Mouse (Mus musculus): ENCODE measurements at regions not wholly inside any gene's neighbourhood (a gene's known extent, or its start where the extent isn't known, plus 50 kb on each side); places are given as distances from the start of the nearest gene placed in this dataset.
"Not testable (repeated sequence)": the region's sequence is repeated elsewhere in the genome, so short reads cannot be mapped to it uniquely, and the experiment has no call there.

GRCm38 (mm10) chr15:53984006-53984405, 99.3 kb downstream of the Gm7489 start:
- not testable (repeated sequence) for H3K36me3 ChIP-seq (ENCODE audit: control insufficient read depth, insufficient read depth, low read length); H3K4me2 ChIP-seq (ENCODE audit: low read depth, severe bottlenecking); H3K27me3 ChIP-seq (ENCODE audit: control insufficient read depth, insufficient read depth, low read length); ATAC-seq (ENCODE audit: insufficient number of reproducible peaks, low FRiP score, low TSS enrichment, low read depth); H3K4me1 ChIP-seq (ENCODE audit: control insufficient read depth, insufficient read depth, low read length); DNase-seq (ENCODE audit: low spot score); H3K9me3 ChIP-seq (ENCODE audit: control insufficient read depth, low read length); H3K9ac ChIP-seq (ENCODE audit: low read length); H3K4me3 ChIP-seq (ENCODE audit: low read depth, low read length); H3K27ac ChIP-seq (replicated peaks; ENCODE audit: low read depth, low read length)
- 89% methylated on average over 15 of the region's 15 CpGs for WGBS

- 82% methylated on average over 2 of the region's 2 CpGs for WGBS
- H3K4me1 ChIP-seq (ENCODE audit: control insufficient read depth, insufficient read depth, low read length), result no peaks in the 10 kb centered on the region
- H3K27ac ChIP-seq (replicated peaks; ENCODE audit: low read depth, low read length), result no peak overlapping the region
- DNase-seq (ENCODE audit: low spot score) (no peak), ATAC-seq (ENCODE audit: insufficient number of reproducible peaks, low FRiP score, low TSS enrichment, low read depth) (no peak)
- no peak overlapping the region for H3K4me3 ChIP-seq (ENCODE audit: low read depth, low read length)
- no peaks in the 10 kb centered on the region for H3K36me3 ChIP-seq (ENCODE audit: control insufficient read depth, insufficient read depth, low read length)
- no peaks in the 10 kb centered on the region for H3K9me3 ChIP-seq (ENCODE audit: control insufficient read depth, low read length)
- H3K9ac ChIP-seq (ENCODE audit: low read length), result no peak overlapping the region
- H3K27me3 ChIP-seq (ENCODE audit: control insufficient read depth, insufficient read depth, low read length), result no peaks in the 10 kb centered on the region
- H3K4me2 ChIP-seq (ENCODE audit: low read depth, severe bottlenecking), result no peak overlapping the region
These were observed 105.2 kb downstream of the Gm7489 start for GRCm38 (mm10) chr15:53989888-53990287.

- no peak overlapping the region for H3K27ac ChIP-seq (replicated peaks; ENCODE audit: low read depth, low read length)
- no peaks in the 10 kb centered on the region for H3K27me3 ChIP-seq (ENCODE audit: control insufficient read depth, insufficient read depth, low read length)
- H3K9ac ChIP-seq (ENCODE audit: low read length), result no peak overlapping the region
- ATAC-seq (ENCODE audit: insufficient number of reproducible peaks, low FRiP score, low TSS enrichment, low read depth) (no peak; the same call in 1 of the 2 replicates), DNase-seq (ENCODE audit: low spot score) (no peak)
- H3K4me2 ChIP-seq (ENCODE audit: low read depth, severe bottlenecking), result no peak overlapping the region
- WGBS, result 51% methylated on average over 2 of the region's 2 CpGs
- H3K4me3 ChIP-seq (ENCODE audit: low read depth, low read length), result no peak overlapping the region
- no peaks in the 10 kb centered on the region for H3K9me3 ChIP-seq (ENCODE audit: control insufficient read depth, low read length)
- no peaks in the 10 kb centered on the region for H3K4me1 ChIP-seq (ENCODE audit: control insufficient read depth, insufficient read depth, low read length)
- no peaks in the 10 kb centered on the region for H3K36me3 ChIP-seq (ENCODE audit: control insufficient read depth, insufficient read depth, low read length)
These were observed 110.6 kb downstream of the Gm7489 start for GRCm38 (mm10) chr15:53995199-53995868.

GRCm38 (mm10) chr15:53998600-53999290, 114.0 kb downstream of the Gm7489 start:
- Histone ChIP-seq H3K4me2 (ENCODE audit: low read depth, severe bottlenecking) (no peak overlapping the region), H3K27me3 (ENCODE audit: control insufficient read depth, insufficient read depth, low read length) (no peaks in the 10 kb centered on the region), H3K4me3 (ENCODE audit: low read depth, low read length) (no peak overlapping the region), H3K9me3 (ENCODE audit: control insufficient read depth, low read length) (no peaks in the 10 kb centered on the region), H3K36me3 (ENCODE audit: control insufficient read depth, insufficient read depth, low read length) (no peaks in the 10 kb centered on the region), H3K4me1 (ENCODE audit: control insufficient read depth, insufficient read depth, low read length) (no peaks in the 10 kb centered on the region), H3K27ac (replicated peaks; ENCODE audit: low read depth, low read length) (no peak overlapping the region), H3K9ac (ENCODE audit: low read length) (no peak overlapping the region)
- WGBS, result 92% methylated on average over 6 of the region's 6 CpGs
- no peak for DNase-seq (ENCODE audit: low spot score)
- ATAC-seq (ENCODE audit: insufficient number of reproducible peaks, low FRiP score, low TSS enrichment, low read depth), result no peak

GRCm38 (mm10) chr15:54033756-54034155, 149.1 kb downstream of the Gm7489 start:
- H3K27me3 ChIP-seq (ENCODE audit: control insufficient read depth, insufficient read depth, low read length), result no peaks in the 10 kb centered on the region
- H3K4me3 ChIP-seq (ENCODE audit: low read depth, low read length), result no peak overlapping the region
- no peaks in the 10 kb centered on the region for H3K4me1 ChIP-seq (ENCODE audit: control insufficient read depth, insufficient read depth, low read length)
- ATAC-seq (ENCODE audit: insufficient number of reproducible peaks, low FRiP score, low TSS enrichment, low read depth) (no peak), DNase-seq (ENCODE audit: low spot score) (no peak)
- 91% methylated on average over 5 of the region's 5 CpGs for WGBS
- H3K9me3 ChIP-seq (ENCODE audit: control insufficient read depth, low read length), result no peaks in the 10 kb centered on the region
- no peak overlapping the region for H3K27ac ChIP-seq (replicated peaks; ENCODE audit: low read depth, low read length)
- H3K9ac ChIP-seq (ENCODE audit: low read length), result no peak overlapping the region
- no peak overlapping the region for H3K4me2 ChIP-seq (ENCODE audit: low read depth, severe bottlenecking)
- H3K36me3 ChIP-seq (ENCODE audit: control insufficient read depth, insufficient read depth, low read length), result no peaks in the 10 kb centered on the region

- no peak overlapping the region for H3K4me3 ChIP-seq (ENCODE audit: low read depth, low read length)
- no peaks in the 10 kb centered on the region for H3K4me1 ChIP-seq (ENCODE audit: control insufficient read depth, insufficient read depth, low read length)
- DNase-seq (ENCODE audit: low spot score) (no peak), ATAC-seq (ENCODE audit: insufficient number of reproducible peaks, low FRiP score, low TSS enrichment, low read depth) (no peak)
- no peak overlapping the region for H3K9ac ChIP-seq (ENCODE audit: low read length)
- no peaks in the 10 kb centered on the region for H3K27me3 ChIP-seq (ENCODE audit: control insufficient read depth, insufficient read depth, low read length)
- 95% methylated on average over 2 of the region's 2 CpGs for WGBS
- no peaks in the 10 kb centered on the region for H3K36me3 ChIP-seq (ENCODE audit: control insufficient read depth, insufficient read depth, low read length)
- no peaks in the 10 kb centered on the region for H3K9me3 ChIP-seq (ENCODE audit: control insufficient read depth, low read length)
- H3K4me2 ChIP-seq (ENCODE audit: low read depth, severe bottlenecking), result no peak overlapping the region
- H3K27ac ChIP-seq (replicated peaks; ENCODE audit: low read depth, low read length), result no peak overlapping the region
These were observed 166.0 kb downstream of the Gm7489 start for GRCm38 (mm10) chr15:54050711-54051110.

GRCm38 (mm10) chr15:54070005-54070634, 185.4 kb downstream of the Gm7489 start:
- H3K4me2 ChIP-seq (ENCODE audit: low read depth, severe bottlenecking), result no peak overlapping the region
- no peak overlapping the region for H3K4me3 ChIP-seq (ENCODE audit: low read depth, low read length)
- H3K27ac ChIP-seq (replicated peaks; ENCODE audit: low read depth, low read length), result no peak overlapping the region
- ATAC-seq (ENCODE audit: insufficient number of reproducible peaks, low FRiP score, low TSS enrichment, low read depth), result peak; percentile 70; the same call in 1 of the 2 replicates
- no peak overlapping the region for H3K9ac ChIP-seq (ENCODE audit: low read length)
- WGBS, result 45% methylated on average over 9 of the region's 9 CpGs
- peak; percentile 85 for DNase-seq (ENCODE audit: low spot score)
- no peaks in the 10 kb centered on the region for H3K27me3 ChIP-seq (ENCODE audit: control insufficient read depth, insufficient read depth, low read length)
- H3K4me1 ChIP-seq (ENCODE audit: control insufficient read depth, insufficient read depth, low read length), result no peaks in the 10 kb centered on the region
- H3K36me3 ChIP-seq (ENCODE audit: control insufficient read depth, insufficient read depth, low read length), result no peaks in the 10 kb centered on the region
- no peaks in the 10 kb centered on the region for H3K9me3 ChIP-seq (ENCODE audit: control insufficient read depth, low read length)

GRCm38 (mm10) chr15:54071732-54072131, 187.0 kb downstream of the Gm7489 start:
- no peaks in the 10 kb centered on the region for H3K27me3 ChIP-seq (ENCODE audit: control insufficient read depth, insufficient read depth, low read length)
- H3K36me3 ChIP-seq (ENCODE audit: control insufficient read depth, insufficient read depth, low read length), result no peaks in the 10 kb centered on the region
- no peaks in the 10 kb centered on the region for H3K4me1 ChIP-seq (ENCODE audit: control insufficient read depth, insufficient read depth, low read length)
- H3K9me3 ChIP-seq (ENCODE audit: control insufficient read depth, low read length), result no peaks in the 10 kb centered on the region
- H3K9ac ChIP-seq (ENCODE audit: low read length), result no peak overlapping the region
- 80% methylated on average over 8 of the region's 8 CpGs for WGBS
- H3K27ac ChIP-seq (replicated peaks; ENCODE audit: low read depth, low read length), result no peak overlapping the region
- no peak for DNase-seq (ENCODE audit: low spot score)
- no peak overlapping the region for H3K4me3 ChIP-seq (ENCODE audit: low read depth, low read length)
- no peak overlapping the region for H3K4me2 ChIP-seq (ENCODE audit: low read depth, severe bottlenecking)
- ATAC-seq (ENCODE audit: insufficient number of reproducible peaks, low FRiP score, low TSS enrichment, low read depth), result no peak

Measured in limb, embryonic 11.5 days (tissue).